Mouse (Mus musculus) ES-Bruce4 (cell line): ENCODE data around the gene Gsta1.
"Not testable (repeated sequence)": the region's sequence is repeated elsewhere in the genome, so short reads cannot be mapped to it uniquely, and the experiment has no call there.

Experiments
- EP300 ChIP-seq: IDR thresholded peaks from 2 replicates; pipeline ENCODE4 v1.6.1; 2011; ENCODE audit warnings: low read depth, low read length; ENCODE audit not compliant: insufficient read depth
- POLR2A ChIP-seq: IDR thresholded peaks from one replicate; pipeline ENCODE4 v1.8.1; 2011; ENCODE audit warnings: low read length; ENCODE audit not compliant: insufficient read depth

- TF ChIP-seq POLR2A, EP300: not testable (repeated sequence)
These were observed 2.8 kb downstream of the Gsta1 start for GRCm38 (mm10) chr9:78233121-78233695.
